Mouse (Mus musculus): Measurements from ENCODE around the gene Gm20906. TPM values are rescaled to one million over a fixed set of nuclear protein-coding genes. Genes with fewer than 3 reads are reported as not detected.
"Not testable (repeated sequence)": the region's sequence is repeated elsewhere in the genome, so short reads cannot be mapped to it uniquely, and the experiment has no call there.

Gene Gm20906
- polyA plus RNA-seq (2015; fragmentation: Nextera tagmentation; extraction: Ambion mirVana), result not detected in 2 replicates

DNA sequence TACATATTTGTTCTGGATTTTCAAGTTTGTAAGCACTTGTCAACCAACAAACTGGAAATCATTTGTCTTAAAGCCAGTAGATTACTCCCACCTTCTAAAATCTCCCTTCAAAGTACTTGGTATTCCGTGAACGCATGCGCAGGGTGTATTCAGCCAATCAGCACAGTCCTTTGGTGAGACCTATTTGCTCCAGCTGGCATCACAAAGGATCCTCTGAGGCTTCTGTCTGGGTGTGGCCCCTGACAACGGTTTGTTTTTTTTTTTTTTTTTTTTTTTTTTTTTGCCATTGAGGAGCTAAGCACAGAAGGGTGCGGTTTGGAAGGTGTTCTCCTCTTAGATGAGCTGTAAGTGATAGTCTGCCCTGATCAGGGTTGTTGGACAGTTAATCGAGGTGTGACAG lies at the start of gene Gm20906:
Gene Gm20906 (plus strand): TSS at position 301 of the 400 bp plus-strand sequence.
- not testable (repeated sequence) for H3K27me3 ChIP-seq (ENCODE audit: control insufficient read depth, insufficient read depth, low read length); ATAC-seq (replicated peaks; ENCODE audit: extremely low read depth, insufficient read depth, low FRiP score); H3K4me1 ChIP-seq (ENCODE audit: control insufficient read depth, insufficient read depth, low read length); H3K4me3 ChIP-seq (ENCODE audit: low read length); H3K9me3 ChIP-seq (replicated peaks; ENCODE audit: control insufficient read depth, low read length); H3K4me2 ChIP-seq (ENCODE audit: low read depth, low read length); H3K9ac ChIP-seq (ENCODE audit: low read length); H3K27ac ChIP-seq (ENCODE audit: low read length); H3K36me3 ChIP-seq (ENCODE audit: control insufficient read depth, insufficient read depth)
- no CpG with 5 or more reads among the region's 6 CpGs for WGBS

Data from heart, embryonic 16.5 days (tissue).